Mouse (Mus musculus) adrenal gland (tissue): ENCODE measurements around the gene D230025D16Rik.
"Not testable (repeated sequence)": the region's sequence is repeated elsewhere in the genome, so short reads cannot be mapped to it uniquely, and the experiment has no call there.

Source experiments
- intact Hi-C: fragments of 180-260 bp; cut with DNase I; formaldehyde crosslinking; loops from one replicate; pipeline ENCODE4 v1.15.1; 2025

Gene D230025D16Rik

DNA sequence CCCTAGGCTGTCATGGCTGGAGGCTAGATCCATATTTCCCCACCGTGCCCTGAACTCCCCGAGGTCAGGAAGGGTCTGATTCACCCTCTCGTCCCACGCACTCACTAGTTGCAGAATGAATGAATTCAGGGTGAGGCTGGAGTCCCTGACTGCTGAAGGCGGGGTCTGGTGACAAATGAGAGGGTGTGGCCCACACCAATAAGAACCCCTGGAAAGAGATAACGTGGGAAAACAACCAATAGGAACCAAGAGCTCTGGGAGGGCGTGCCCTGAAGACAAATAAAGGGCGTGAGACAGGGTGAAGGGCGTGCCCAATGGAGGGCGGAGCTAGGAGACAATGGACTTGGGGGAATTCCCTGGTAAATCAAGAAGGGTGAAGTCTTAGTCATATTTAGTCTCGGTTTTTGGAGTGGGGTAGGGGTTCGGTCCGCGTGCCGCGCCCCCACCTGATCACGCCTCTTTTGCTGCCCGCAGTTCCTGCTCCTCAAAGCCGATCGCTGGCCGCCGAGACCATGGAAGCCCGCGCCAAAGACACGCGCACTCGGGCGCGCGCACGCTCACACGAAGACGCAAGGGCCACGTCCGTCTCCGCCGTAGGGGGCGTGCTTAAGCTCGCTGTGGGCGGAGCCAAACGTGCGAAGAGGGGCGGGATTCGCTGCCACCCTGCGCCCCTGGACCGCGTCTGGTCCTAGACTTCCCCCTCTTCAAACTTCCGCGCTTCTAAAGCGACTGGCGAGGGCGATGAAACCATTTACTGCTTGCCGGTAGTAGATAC, 64.2 kb downstream of the D230025D16Rik start:
- intact Hi-C loops = no loop called here

DNA sequence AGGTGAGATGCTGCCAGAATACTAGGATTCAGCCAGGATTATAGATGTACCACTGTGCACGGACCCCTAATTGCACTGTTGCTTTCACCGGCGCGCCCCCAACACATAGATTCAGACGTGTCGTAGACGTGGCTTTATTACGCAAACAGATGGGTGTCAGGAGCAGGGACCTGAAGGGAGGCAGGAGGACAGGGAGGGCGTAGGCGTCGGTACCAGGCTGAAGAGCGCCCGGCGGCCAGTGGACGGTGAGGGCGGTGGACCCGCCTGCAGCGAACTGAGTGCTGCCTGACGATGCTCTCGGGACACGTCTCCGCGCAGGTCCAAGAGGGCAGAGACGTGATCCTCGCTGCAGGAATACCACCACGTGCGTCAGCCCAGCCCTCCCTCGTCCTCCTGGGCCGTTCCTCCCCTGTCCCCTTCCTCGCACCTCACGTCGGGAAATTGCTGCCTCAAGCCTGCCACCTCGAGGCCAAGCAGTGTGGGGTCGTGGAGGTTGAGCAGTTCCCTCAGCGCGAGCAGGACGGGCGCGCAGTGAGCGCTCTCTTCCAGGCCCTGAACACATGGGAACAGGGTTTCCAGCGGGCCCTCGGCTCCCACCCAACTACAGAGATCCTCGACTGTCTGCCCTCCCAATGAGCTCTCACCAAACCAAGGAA, 65.0 kb downstream of the D230025D16Rik start, which contains the start of gene 4931428F04Rik:
Gene 4931428F04Rik (minus strand): TSS at position 60 of the 656 bp plus-strand sequence.
- intact Hi-C loops = no loop called here

DNA sequence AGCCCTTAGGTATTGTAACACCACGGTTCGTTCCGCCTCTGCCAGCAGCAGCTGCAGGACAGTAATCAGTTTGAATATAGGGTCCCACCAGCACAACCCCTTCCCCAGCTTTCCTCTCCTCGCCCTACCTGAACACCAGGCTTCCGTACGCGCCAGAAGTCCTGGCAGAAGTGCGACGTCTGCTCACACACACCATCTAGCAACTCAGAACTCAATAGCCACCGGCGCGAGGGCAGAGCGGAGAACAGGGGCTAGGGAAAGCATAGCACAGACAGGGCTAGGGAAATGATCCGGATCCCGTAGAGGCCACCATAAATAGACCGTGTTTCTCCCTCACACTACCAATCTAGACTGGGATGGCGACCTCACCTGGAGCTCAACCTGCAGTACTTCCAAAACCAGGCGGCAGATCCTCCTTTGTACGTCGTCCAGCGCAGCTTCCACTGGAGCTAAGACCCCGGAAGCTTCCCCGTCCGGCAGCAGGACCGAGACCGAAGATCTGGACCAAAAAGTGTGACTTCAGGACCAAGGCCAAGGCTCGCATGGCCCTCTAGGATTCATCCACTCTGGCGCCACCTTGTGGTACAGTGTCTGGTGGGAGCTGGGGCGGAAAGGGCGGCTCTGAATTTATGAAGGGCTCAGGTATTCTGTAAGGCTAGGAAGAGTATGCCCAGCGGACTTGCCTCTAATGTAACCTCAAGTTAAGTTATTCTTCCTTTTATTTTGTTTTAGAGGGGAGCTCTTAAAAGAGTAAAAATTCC, 65.8 kb downstream of the D230025D16Rik start:
- intact Hi-C loops = no loop called here

DNA sequence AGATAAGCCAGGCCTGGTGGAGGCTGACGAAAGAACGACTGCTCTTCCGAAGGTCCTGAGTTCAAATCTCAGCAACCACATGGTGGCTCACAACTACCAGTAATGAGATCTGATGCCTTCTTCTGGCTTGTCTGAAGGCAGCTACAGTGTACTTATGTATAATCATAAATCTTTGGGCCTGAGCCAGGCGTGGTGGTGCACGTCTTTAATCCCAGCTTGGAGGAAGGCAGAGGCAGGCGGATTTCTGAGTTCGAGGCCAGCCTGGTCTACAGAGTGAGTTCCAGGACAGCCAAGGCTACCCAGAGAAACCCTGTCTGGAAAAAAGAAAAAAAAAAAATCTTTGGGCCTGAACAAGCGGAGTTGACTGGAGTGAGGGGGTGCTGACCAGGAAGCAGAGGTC, 66.4 kb downstream of the D230025D16Rik start:
- intact Hi-C loops = not testable (repeated sequence)

DNA sequence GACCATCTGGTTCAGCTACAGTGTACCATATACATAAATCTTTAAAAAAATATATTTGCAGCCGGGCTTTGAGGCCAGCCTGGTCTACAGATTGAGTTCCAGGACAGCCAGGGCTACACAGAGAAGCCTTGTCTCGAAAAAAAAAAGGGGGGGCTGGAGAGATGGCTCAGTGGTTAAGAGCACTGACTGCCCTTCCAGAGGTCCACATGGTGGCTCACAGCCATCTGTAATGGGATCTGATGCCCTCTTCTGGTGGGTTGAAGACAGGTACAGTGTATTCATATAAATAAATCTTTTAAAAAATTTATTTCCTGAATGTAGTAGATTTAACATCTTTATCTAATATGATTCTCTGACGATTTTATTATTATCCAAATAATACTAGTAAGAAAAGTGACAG, 66.9 kb downstream of the D230025D16Rik start:
- intact Hi-C loops = not testable (repeated sequence)

DNA sequence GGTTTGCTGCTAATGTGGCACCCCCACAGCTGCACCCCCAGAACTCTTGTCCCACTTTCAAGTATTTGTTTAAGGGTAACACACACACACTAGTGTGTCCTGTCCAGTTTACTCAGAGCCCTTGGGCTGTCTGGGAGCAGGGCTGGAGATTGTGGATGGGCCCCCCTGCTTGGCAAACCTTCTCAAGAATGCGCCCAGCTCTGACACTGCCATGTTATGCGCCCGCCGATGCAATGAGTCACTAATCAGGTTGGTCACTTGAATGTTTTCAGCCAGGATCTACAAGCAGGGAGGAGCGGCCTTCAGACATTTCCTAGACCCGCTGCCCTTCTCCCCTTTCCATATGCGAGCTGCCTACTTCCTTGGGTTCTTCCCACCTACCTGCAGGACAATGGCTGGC, 67.5 kb downstream of the D230025D16Rik start:
- intact Hi-C loops = no loop called here

DNA sequence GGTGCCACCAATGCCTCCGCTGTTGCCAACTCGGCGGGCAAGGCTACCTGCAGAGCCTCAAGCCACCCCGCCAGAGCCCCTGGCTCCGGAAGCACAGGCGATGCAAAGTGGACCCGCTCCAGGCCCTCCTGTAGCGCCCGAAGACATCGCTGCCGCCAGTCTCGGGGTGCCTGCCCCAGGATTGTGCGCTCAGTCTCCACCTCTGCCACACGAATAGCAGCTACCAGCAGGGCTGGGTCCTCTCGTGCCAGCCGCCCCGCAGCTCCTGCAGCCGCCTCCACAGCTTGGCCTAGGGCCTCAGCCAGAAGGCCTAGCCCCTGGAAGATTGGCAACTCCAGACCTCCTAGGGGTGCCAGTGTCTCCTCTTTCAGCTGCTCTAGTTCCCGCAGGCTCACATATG, 68.5 kb downstream of the D230025D16Rik start:
- intact Hi-C loops = no loop called here

DNA sequence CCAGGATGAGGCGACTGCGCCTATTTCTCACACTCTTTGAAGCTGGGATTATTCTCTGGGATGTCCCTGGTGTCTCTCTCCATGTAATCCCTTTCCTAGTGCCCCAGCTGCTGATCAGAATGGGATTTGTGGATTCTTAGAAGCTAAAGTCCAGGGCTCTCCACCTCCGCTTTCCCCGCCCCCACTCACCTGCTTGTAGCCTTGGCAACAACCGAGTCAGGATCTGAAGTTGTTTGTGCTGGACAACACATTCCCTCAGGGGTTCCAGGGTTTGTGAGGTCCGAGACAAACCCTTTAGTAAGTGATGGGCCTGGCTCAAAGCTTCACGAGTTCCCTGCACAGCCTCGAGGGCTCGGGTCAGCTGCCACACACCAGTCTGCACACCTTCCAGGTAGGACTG, 69.8 kb downstream of the D230025D16Rik start:
- intact Hi-C loops = no loop called here

DNA sequence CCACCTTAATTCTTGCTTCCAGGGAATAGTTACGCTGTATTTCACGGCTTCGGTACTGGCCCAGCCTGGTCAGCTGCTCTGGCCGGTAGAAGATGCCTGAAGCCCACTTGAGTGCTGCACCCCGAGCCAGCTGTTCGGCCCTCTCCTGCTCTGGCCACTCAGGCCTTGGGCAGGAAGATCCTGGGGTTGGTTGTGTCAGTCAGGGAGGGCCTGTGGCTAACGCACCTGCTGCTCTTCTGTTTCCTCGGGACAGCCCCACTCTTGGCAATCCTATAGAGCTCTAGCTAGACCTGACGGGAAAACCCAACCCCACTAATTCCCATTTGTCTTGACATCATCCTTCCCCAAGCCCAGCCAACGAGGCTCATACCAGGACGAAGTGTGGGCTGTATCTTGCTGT, 70.3 kb downstream of the D230025D16Rik start:
- intact Hi-C loops = no loop called here

DNA sequence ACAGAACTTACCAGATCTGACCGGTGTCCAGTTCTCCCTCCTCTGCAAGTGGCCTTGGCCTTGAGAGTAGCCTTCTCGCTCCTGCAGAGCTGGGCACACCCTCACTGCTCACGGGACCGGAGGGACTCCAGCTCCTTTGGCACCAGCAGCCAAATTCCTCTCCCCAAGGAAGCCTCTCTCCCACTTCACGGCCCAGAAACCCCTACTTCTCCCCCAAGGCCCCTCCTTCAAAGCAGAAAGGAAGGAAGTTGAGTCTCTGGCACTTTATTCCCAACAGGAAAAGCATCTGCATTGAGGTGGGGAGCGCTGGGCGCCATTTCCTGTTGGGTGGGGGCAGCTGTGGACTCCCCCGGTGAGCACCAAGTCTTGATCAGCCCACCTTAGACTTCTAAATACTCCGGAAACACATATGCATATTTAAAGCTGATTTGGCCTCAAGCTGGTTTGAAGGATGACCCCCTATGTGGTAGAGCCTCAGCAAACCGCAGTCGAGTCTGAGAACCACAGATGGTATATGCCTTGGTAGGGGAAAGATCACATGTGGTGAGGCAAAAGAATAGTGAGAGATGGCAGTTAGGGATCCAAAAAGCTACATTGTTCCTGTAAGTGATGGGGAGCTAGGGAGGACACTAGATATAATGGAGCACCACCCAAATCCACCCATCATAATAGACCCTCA, 71.1 kb downstream of the D230025D16Rik start, which contains the start of gene Exoc3l:
Gene Exoc3l (minus strand): TSS at position 207 of the 679 bp plus-strand sequence.
- intact Hi-C loops = no loop called here

DNA sequence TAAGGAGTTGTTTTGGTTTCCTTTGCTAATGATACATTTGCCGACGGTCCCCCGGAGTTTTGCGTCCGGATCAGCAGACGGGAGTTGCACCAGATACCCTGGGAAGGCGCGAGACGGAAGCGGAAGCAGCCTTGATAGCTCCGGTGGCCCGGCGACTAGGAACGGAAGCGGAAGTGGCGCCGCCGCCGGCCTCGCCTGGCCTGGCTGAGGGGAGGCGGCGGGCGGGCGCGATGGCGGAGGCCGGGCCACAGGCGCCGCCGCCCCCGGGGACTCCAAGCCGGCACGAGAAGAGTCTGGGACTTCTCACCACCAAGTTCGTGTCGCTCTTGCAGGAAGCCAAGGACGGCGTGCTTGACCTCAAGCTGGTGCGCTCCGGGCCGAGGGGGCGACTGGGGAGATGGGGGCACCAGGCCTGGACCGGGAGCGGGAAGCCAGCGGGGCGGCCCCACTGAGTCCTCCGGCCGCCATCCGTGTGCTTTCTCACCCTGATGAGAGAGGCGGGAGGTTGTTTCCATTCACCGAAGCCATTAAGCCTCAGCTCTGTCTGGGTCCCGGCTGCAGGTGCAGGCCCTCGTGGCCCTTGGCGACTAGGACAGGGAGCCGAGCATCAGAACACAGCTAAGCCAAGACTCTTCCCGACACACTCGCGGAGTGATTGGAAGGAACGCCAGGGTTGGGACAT, 72.7 kb downstream of the D230025D16Rik start, which contains the start of gene E2f4:
Gene E2f4 (plus strand): TSS at position 153 of the 682 bp plus-strand sequence.
- intact Hi-C loops = no loop called here

DNA sequence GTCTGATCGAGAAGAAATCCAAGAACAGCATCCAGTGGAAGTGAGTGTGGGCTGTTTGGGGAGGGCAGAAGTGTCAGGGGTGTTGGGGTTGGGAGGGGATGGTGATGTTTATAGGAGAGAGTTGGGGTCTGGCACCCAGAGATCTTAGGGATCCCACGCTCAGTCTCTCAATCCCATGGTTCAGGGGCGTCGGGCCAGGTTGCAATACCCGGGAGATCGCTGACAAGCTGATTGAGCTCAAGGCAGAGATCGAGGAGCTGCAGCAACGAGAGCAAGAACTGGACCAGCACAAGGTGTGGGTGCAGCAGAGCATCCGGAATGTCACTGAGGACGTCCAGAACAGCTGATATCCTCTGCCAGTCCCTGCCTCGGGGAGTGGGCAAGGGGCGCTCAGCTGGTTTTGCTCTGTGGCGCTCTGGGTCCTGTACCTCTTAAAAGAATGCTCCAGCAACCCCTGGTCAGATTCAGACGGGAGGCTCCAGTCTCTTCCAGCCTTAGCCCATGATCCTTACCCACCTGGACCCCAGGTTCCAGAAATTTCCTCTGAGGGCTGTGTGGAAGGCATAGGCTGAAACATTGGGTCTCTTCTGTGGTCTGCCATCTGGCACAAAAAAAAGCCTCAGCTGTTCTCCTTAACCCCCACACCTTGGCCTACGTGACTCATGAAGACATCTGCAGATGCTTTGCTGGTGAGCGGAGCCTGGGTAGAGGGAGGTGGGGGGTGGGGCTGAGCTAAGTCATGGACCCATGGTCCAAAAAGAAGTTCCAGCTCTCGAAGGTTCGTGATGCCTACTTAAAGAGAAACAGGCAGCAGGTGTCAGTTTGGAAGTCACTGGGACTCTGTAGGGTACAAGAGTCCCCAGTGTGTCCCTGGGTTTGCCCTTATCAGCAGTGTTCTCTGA, 73.7 kb downstream of the D230025D16Rik start:
- intact Hi-C loops = no loop called here

DNA sequence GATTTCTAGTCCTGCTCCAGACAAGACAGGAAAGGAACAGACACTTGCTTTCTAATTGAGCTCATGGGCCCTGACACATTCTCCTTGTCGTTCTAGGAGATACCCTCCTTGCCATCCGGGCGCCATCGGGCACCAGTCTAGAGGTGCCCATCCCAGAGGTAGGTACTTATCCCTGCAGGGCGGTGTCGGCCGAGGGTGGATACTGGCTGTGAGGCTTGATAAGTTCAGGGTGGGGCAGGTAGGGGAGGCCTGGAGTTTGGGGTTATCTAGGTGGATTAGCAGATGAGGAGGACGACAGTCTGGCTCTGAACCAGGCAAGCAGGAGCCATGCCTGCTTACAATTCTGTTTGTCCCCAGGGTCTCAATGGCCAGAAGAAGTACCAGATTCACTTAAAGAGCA, 75.0 kb downstream of the D230025D16Rik start:
- intact Hi-C loops = no loop called here
